Comparison of ENCODE assay signal across 17 mouse cellular contexts in the genomic region with DNA sequence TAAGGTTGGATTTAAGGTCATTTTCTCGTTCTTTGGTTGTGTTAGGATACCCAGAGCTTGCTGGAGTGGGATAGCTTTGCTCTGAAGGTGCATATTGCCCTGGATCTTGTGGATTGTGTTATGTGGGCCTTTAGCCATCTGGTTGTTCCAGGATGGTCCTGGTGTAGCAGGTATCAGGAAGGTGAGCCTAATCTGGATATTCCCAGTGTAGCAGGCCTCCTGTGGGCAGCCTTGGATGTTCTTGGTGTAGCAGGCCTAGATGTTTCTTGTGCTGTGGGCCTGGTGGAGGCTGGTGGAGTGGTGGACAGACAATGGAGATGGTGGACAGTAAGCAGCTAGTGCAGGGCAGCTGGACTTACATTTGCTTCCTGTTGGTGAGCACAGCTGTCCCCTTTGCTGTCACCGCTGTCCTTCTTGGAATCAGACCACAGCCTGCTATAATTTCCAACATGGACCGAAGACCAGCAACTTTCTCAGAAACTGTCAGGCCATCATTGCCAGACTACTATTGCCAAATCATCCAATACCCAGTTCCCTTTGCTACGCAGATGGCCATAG.
DNase-seq lines count a peak whose midpoint lies in the region; TF ChIP-seq lines count a peak whose summit lies in the region.
"Had no signal": no experiment of that assay in that cellular context is flagged by ENCODE, and none has a peak within 500 bp of the region (broad histone marks: within the 10 kb centered on the region; RNA-seq: fewer than 3 reads in every experiment).

No protein-coding gene starts in this region.

- no peak for TF ChIP-seq POLR2A in lung, adult 2 months (IDR thresholded peaks at IDR 0.05; ENCODE audit: borderline replicate concordance, extremely low read depth, low read depth, low read length)

- WGBS in lung, adult 2 months: 84% methylated on average over 4 of the region's 4 CpGs

- DNase-seq in heart, adult 11 months: peak; percentile 69
- no peak for DNase-seq in heart, adult 9 months (ENCODE audit: low spot score in 2 of 2)
- peak; percentile 17 for DNase-seq in lung, postnatal 36 days
- DNase-seq in lung, adult 2 months: no peak
- peak; percentile 10 for DNase-seq in urinary bladder, adult 2 months (ENCODE audit: low spot score)
- no peak for DNase-seq in urinary bladder, postnatal 14 days (ENCODE audit: low spot score)
- no peak for DNase-seq in right cerebral cortex, postnatal 36 days (ENCODE audit: low spot score in 2 of 2)
- DNase-seq: adrenal gland, postnatal 14 days; cerebellum, adult 11-12 months; cerebellum, adult 9-10 months; cerebellum, postnatal 25 days; forebrain, postnatal 0 days; gastrocnemius, postnatal 14 days had no signal

- no peak overlapping the region for H3K4me3 ChIP-seq in lung, adult 2 months (replicated peaks; ENCODE audit: extremely low read depth, low read depth, low read length)
- H3K4me3 ChIP-seq: embryonic facial prominence, embryonic 12.5 days; forebrain, embryonic 12.5 days; heart, embryonic 12.5 days; hindbrain, embryonic 10.5 days had no signal

- H3K4me1 ChIP-seq in lung, adult 2 months (ENCODE audit: control insufficient read depth, insufficient read depth, low read length): no peaks in the 10 kb centered on the region
- H3K4me1 ChIP-seq: embryonic facial prominence, embryonic 12.5 days; heart, embryonic 12.5 days had no signal

- no peak for TF ChIP-seq CTCF in lung, adult 2 months (IDR thresholded peaks at IDR 0.05; ENCODE audit: insufficient read depth, low read length)

Comparison
In these comparisons a context has a peak if more than half of its experiments do, and no peak if none do; other contexts are left out.
1. DNase-seq: peak in heart, adult 11 months (single experiment), lung, postnatal 36 days (single experiment) and urinary bladder, adult 2 months (single experiment); none in heart, adult 9 months (0 of 2), lung, adult 2 months (single experiment), urinary bladder, postnatal 14 days (single experiment) and right cerebral cortex, postnatal 36 days (0 of 2).